Comparison of ENCODE assay signal across 8 mouse cellular contexts in genomic region chr12:107807634-107808033, GRCm38 (mm10).
DNase-seq lines count a peak whose midpoint lies in the region; ATAC-seq and TF ChIP-seq lines count a peak whose summit lies in the region.

No protein-coding gene starts in this region.

- no peaks in the 10 kb centered on the region for H3K36me3 ChIP-seq in midbrain, embryonic 13.5 days
- no peaks in the 10 kb centered on the region for H3K36me3 ChIP-seq in midbrain, embryonic 16.5 days (ENCODE audit: control insufficient read depth, insufficient read depth, low read length)
- H3K36me3 ChIP-seq in neural tube, embryonic 12.5 days: no peaks in the 10 kb centered on the region
- H3K36me3 ChIP-seq in liver, postnatal 0 days (replicated peaks; ENCODE audit: insufficient read depth, low read length): no peaks in the 10 kb centered on the region

- 0 out of 2 replicates have a peak, but pooled peaks cover 2% of the 10 kb centered on the region for H3K27me3 ChIP-seq in midbrain, embryonic 13.5 days
- no peaks in the 10 kb centered on the region for H3K27me3 ChIP-seq in midbrain, embryonic 16.5 days (ENCODE audit: control insufficient read depth, insufficient read depth, low read depth, low read length)
- H3K27me3 ChIP-seq in neural tube, embryonic 12.5 days (replicated peaks): no peaks in the 10 kb centered on the region
- H3K27me3 ChIP-seq in liver, postnatal 0 days (ENCODE audit: insufficient read depth, low read length): no peaks in the 10 kb centered on the region

- intact Hi-C loops in left cerebral cortex, postnatal 14 days (cut with DNase I): no loop called here

- no peak overlapping the region for H3K4me3 ChIP-seq in midbrain, embryonic 13.5 days (replicated peaks)
- H3K4me3 ChIP-seq in midbrain, embryonic 16.5 days (ENCODE audit: low read depth, low read length): no peak overlapping the region
- H3K4me3 ChIP-seq in neural tube, embryonic 12.5 days: no peak overlapping the region
- no peak overlapping the region for H3K4me3 ChIP-seq in liver, postnatal 0 days (ENCODE audit: low read depth, low read length)

- WGBS in midbrain, embryonic 13.5 days: 37% methylated on average over 11 of the region's 11 CpGs
- WGBS in midbrain, embryonic 16.5 days: 31% methylated on average over 11 of the region's 11 CpGs
- 40% methylated on average over 11 of the region's 11 CpGs for WGBS in neural tube, embryonic 12.5 days
- 13% methylated on average over 11 of the region's 11 CpGs for WGBS in liver, postnatal 0 days (ENCODE audit: insufficient replicate concordance)

- peaks cover 12% of the 10 kb centered on the region for H3K4me1 ChIP-seq in midbrain, embryonic 13.5 days (replicated peaks)
- peaks cover 4% of the 10 kb centered on the region for H3K4me1 ChIP-seq in midbrain, embryonic 16.5 days (ENCODE audit: control insufficient read depth, insufficient read depth, low read length)
- H3K4me1 ChIP-seq in neural tube, embryonic 12.5 days: peaks cover 15% of the 10 kb centered on the region; the same call in 1 of the 2 replicates
- H3K4me1 ChIP-seq in liver, postnatal 0 days (ENCODE audit: insufficient read depth): no peaks in the 10 kb centered on the region

- peak; percentile 77 to 86 for DNase-seq in cerebellum, postnatal 25 days
- peak; percentile 6 to 10 for DNase-seq in heart, adult 9 months (ENCODE audit: low spot score in 2 of 2)
- DNase-seq in right cerebral cortex, adult 2 months (ENCODE audit: low spot score in 2 of 2): no peak
- DNase-seq in liver, postnatal 0 days: no peak
- DNase-seq in left cerebral cortex, postnatal 14 days (ENCODE audit: low spot score in 2 of 2): no peak

- no peak overlapping the region for H3K9ac ChIP-seq in midbrain, embryonic 13.5 days (replicated peaks)
- no peak overlapping the region for H3K9ac ChIP-seq in midbrain, embryonic 16.5 days (ENCODE audit: low read depth, low read length)
- H3K9ac ChIP-seq in neural tube, embryonic 12.5 days: 0 out of 2 replicates have a peak overlapping the region, but pooled peaks have one; percentile 23
- H3K9ac ChIP-seq in liver, postnatal 0 days (replicated peaks): no peak overlapping the region

- TF ChIP-seq EP300 in liver, postnatal 0 days (IDR thresholded peaks at IDR 0.05; ENCODE audit: low read depth): no peak

- H3K9me3 ChIP-seq in midbrain, embryonic 13.5 days: no peaks in the 10 kb centered on the region
- no peaks in the 10 kb centered on the region for H3K9me3 ChIP-seq in midbrain, embryonic 16.5 days (replicated peaks; ENCODE audit: control insufficient read depth, low read length, poor library complexity, severe bottlenecking)
- H3K9me3 ChIP-seq in neural tube, embryonic 12.5 days: no peaks in the 10 kb centered on the region
- H3K9me3 ChIP-seq in liver, postnatal 0 days (ENCODE audit: low read length): no peaks in the 10 kb centered on the region

- TF ChIP-seq CTCF in liver, postnatal 0 days (IDR thresholded peaks at IDR 0.05; ENCODE audit: low read depth): no peak

- no peak overlapping the region for H3K4me2 ChIP-seq in midbrain, embryonic 13.5 days (replicated peaks)
- H3K4me2 ChIP-seq in midbrain, embryonic 16.5 days (ENCODE audit: low read length): no peak overlapping the region
- H3K4me2 ChIP-seq in neural tube, embryonic 12.5 days (replicated peaks): no peak overlapping the region
- H3K4me2 ChIP-seq in liver, postnatal 0 days (ENCODE audit: low read depth, low read length): no peak overlapping the region

- no peak overlapping the region for H3K27ac ChIP-seq in midbrain, embryonic 13.5 days
- no peak overlapping the region for H3K27ac ChIP-seq in midbrain, embryonic 16.5 days (ENCODE audit: low read length)
- H3K27ac ChIP-seq in neural tube, embryonic 12.5 days: no peak overlapping the region
- H3K27ac ChIP-seq in liver, postnatal 0 days (ENCODE audit: low read depth): no peak overlapping the region

- peak; percentile 27; the same call in 1 of the 2 replicates for ATAC-seq in midbrain, embryonic 13.5 days
- no peak for ATAC-seq in midbrain, embryonic 16.5 days
- no peak for ATAC-seq in neural tube, embryonic 12.5 days (ENCODE audit: low FRiP score, low read depth)
- no peak for ATAC-seq in liver, postnatal 0 days

Comparison
In these comparisons a context has a peak if more than half of its experiments do, and no peak if none do; other contexts are left out.
1. DNase-seq: peak in cerebellum, postnatal 25 days (2 of 2) and heart, adult 9 months (2 of 2); none in right cerebral cortex, adult 2 months (0 of 2), liver, postnatal 0 days (single experiment) and left cerebral cortex, postnatal 14 days (0 of 2).